Mouse (Mus musculus) heart, embryonic 16.5 days (tissue): ENCODE data around the gene Atf6b. TPM values are rescaled to one million over a fixed set of nuclear protein-coding genes. Genes with fewer than 3 reads are reported as not detected.

Experiments
- ATAC-seq: fragments of 200-750 bp; cut with Nextera tagmentation; replicated peaks from 2 replicates; pipeline ENCODE4 v1.8.0; 2017; ENCODE audit warnings: moderate number of reproducible peaks; ENCODE audit not compliant: insufficient read depth, low FRiP score; ENCODE audit errors: extremely low read depth
- H3K27ac ChIP-seq: fragments of 300-500 bp; sonication (generic); 2 replicates; pipeline ENCODE4 v1.5.1; 2014; ENCODE audit warnings: mild to moderate bottlenecking, low read length, control low read depth, moderate library complexity
- H3K27me3 ChIP-seq: fragments of 300-500 bp; sonication (generic); 2 replicates; pipeline ENCODE4 v1.6.1; 2014; ENCODE audit warnings: low read length, mixed read lengths; ENCODE audit not compliant: control insufficient read depth, insufficient read depth
- H3K36me3 ChIP-seq: fragments of 300-500 bp; sonication (generic); 2 replicates; pipeline ENCODE4 v1.6.1; 2014; ENCODE audit not compliant: control insufficient read depth, insufficient read depth
- H3K4me1 ChIP-seq: fragments of 300-500 bp; sonication (generic); 2 replicates; pipeline ENCODE4 v1.6.1; 2014; ENCODE audit warnings: low read length, mixed read lengths; ENCODE audit not compliant: control insufficient read depth, insufficient read depth
- H3K4me2 ChIP-seq: fragments of 300-500 bp; sonication (generic); 2 replicates; pipeline ENCODE4 v1.6.1; 2014; ENCODE audit warnings: low read depth, mild to moderate bottlenecking, control low read depth, low read length
- H3K4me3 ChIP-seq: fragments of 300-500 bp; sonication (generic); 2 replicates; pipeline ENCODE4 v1.5.1; 2014; ENCODE audit warnings: mild to moderate bottlenecking, control low read depth, low read length
- H3K9ac ChIP-seq: fragments of 300-500 bp; sonication (generic); 2 replicates; pipeline ENCODE4 v1.6.1; 2014; ENCODE audit warnings: low read length, control low read depth
- H3K9me3 ChIP-seq: fragments of 300-500 bp; sonication (generic); replicated peaks from 2 replicates; pipeline ENCODE4 v1.6.1; 2016; ENCODE audit warnings: low read length; ENCODE audit not compliant: control insufficient read depth
- WGBS: fragments of 180-500 bp; shearing (Covaris S2); extraction: QIAGEN DNeasy Blood & Tissue Kit; methylation state at CpG from one replicate; pipeline ENCODE4 v1.1.7; 2014; 5-methylcytosine and 5-hydroxymethylcytosine counted together
- polyA plus RNA-seq: library from polyadenylated mRNA; unstranded; fragments of >200 nt; fragmentation: Nextera tagmentation; extraction: Ambion mirVana; gene quantifications from 2 replicates; pipeline ENCODE4 v1.2.1, GENCODE M21; 2015

Atf6b gene
- polyA plus RNA-seq, 1 experiment from 2014 or later, result 45.7 TPM

DNA sequence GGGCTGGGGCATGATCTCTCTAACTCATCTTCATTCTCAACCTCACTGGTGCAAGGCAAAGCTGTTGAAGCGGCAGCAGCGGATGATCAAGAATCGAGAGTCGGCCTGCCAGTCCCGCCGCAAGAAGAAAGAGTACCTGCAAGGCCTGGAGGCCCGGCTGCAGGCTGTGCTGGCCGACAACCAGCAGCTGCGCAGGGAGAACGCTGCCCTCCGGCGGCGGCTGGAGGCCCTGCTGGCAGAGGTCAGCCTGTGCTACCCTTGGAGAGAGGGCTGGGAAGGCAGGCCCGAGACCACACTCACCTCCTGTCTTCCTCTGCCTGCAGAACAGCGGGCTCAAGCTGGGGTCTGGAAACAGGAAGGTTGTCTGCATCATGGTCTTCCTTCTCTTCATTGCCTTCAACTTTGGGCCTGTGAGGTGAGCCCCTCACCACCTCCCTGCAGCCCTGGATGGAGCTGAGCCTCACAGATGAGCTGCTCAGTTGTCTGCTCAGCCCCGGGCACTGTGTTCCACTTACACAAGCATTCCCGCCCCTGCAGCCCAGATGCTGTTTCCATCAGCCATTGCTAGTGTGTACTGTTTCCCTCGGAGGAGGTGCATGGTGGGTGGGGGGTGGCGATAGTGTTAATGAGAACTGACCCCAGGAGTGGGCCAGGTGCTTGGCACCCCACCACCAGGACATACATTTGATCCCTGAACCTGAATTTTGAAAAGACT is 4.7 kb downstream of the Atf6b start:
- no peak for ATAC-seq
- no peak overlapping the region for H3K9ac ChIP-seq
- peaks cover 15% of the 10 kb centered on the region for H3K36me3 ChIP-seq
- H3K4me1 ChIP-seq, result peaks cover 20% of the 10 kb centered on the region
- no peak overlapping the region for H3K27ac ChIP-seq
- H3K4me3 ChIP-seq, result no peak overlapping the region
- H3K27me3 ChIP-seq, result no peaks in the 10 kb centered on the region
- no peaks in the 10 kb centered on the region for H3K9me3 ChIP-seq
- WGBS, result 50% methylated on average over 19 of the region's 19 CpGs
- H3K4me2 ChIP-seq, result no peak overlapping the region

- no peak for ATAC-seq
- 91% methylated on average over 10 of the region's 10 CpGs for WGBS
- H3K4me3 ChIP-seq, result no peak overlapping the region
- no peak overlapping the region for H3K4me2 ChIP-seq
- H3K9me3 ChIP-seq, result no peaks in the 10 kb centered on the region
- H3K36me3 ChIP-seq, result peaks cover 15% of the 10 kb centered on the region
- H3K27me3 ChIP-seq, result no peaks in the 10 kb centered on the region
- H3K4me1 ChIP-seq, result peaks cover 20% of the 10 kb centered on the region
- H3K27ac ChIP-seq, result no peak overlapping the region
- H3K9ac ChIP-seq, result no peak overlapping the region
Observed at GRCm38 (mm10) chr17:34652546-34652945, 5.6 kb downstream of the Atf6b start.

GRCm38 (mm10) chr17:34652985-34653384 is 6.0 kb downstream of the Atf6b start:
- Histone ChIP-seq H3K27ac (no peak overlapping the region), H3K27me3 (no peaks in the 10 kb centered on the region), H3K4me1 (peaks cover 15% of the 10 kb centered on the region), H3K9ac (no peak overlapping the region), H3K4me2 (no peak overlapping the region), H3K36me3 (peaks cover 15% of the 10 kb centered on the region), H3K9me3 (no peaks in the 10 kb centered on the region), H3K4me3 (no peak overlapping the region)
- WGBS, result 91% methylated on average over 8 of the region's 8 CpGs
- no peak for ATAC-seq

- no peak for ATAC-seq
- H3K36me3 ChIP-seq, result peaks cover 15% of the 10 kb centered on the region
- 65% methylated on average over 9 of the region's 9 CpGs for WGBS
Observed at GRCm38 (mm10) chr17:34653746-34654285, 6.9 kb downstream of the Atf6b start.

DNA sequence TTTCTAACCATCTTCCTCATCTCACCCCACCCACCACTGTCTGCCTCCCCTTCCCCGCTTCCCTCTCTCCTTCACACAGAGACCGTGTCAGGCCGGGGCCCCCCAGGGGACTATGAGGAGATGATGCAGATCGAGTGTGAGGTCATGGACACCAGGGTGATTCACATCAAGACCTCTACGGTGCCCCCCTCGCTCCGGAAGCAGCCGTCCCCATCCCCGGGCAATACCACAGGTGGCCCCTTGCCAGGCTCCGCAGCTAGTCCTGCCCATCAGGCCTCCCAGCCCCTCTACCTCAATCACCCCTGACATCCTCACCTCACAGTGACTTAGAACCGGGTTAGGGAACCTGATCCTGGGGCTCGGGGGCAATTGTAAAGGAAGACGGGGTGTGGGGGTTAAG is 7.4 kb downstream of the Atf6b start:
- H3K4me2 ChIP-seq, result no peak overlapping the region
- no peak overlapping the region for H3K27ac ChIP-seq
- no peaks in the 10 kb centered on the region for H3K9me3 ChIP-seq
- no peak overlapping the region for H3K4me3 ChIP-seq
- H3K9ac ChIP-seq, result no peak overlapping the region
- peaks cover 14% of the 10 kb centered on the region for H3K4me1 ChIP-seq
- peaks cover 15% of the 10 kb centered on the region for H3K36me3 ChIP-seq
- no peak for ATAC-seq
- WGBS, result 87% methylated on average over 13 of the region's 13 CpGs
- H3K27me3 ChIP-seq, result no peaks in the 10 kb centered on the region

More at GRCm38 (mm10) chr17:34653746-34654285, 6.9 kb downstream of the Atf6b start:
- Histone ChIP-seq H3K9me3 (no peaks in the 10 kb centered on the region), H3K4me3 (no peak overlapping the region), H3K9ac (no peak overlapping the region), H3K4me2 (no peak overlapping the region), H3K4me1 (peaks cover 14% of the 10 kb centered on the region), H3K27me3 (no peaks in the 10 kb centered on the region), H3K27ac (no peak overlapping the region)

DNA sequence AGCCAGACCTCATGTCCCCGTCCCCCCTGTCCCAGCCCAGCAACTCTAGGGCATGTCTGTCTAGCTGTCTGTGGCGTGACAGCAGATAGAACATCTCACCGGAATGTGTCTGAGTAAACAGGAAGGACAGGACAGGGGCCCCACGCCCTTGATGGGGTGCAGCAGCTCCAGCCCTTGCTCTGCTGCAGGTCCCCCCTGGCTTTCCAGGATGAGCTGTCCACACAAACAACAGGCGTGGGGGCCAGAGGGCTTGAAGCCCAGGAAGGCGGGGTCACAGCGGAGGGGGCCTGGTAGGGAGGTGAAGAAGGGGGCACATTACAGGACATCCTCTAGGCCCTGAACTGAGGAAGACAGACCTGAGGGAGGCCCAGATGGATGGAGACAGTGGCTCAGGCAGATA is 8.2 kb downstream of the Atf6b start:
- Histone ChIP-seq H3K4me2 (no peak overlapping the region), H3K27me3 (0 out of 2 replicates have a peak, but pooled peaks cover 3% of the 10 kb centered on the region), H3K4me3 (no peak overlapping the region), H3K9ac (no peak overlapping the region), H3K27ac (peak overlapping the region; percentile 41), H3K9me3 (no peaks in the 10 kb centered on the region), H3K4me1 (peaks cover 18% of the 10 kb centered on the region), H3K36me3 (peaks cover 15% of the 10 kb centered on the region)
- 50% methylated on average over 7 of the region's 7 CpGs for WGBS
- ATAC-seq, result no peak; the same call in 1 of the 2 replicates

GRCm38 (mm10) chr17:34655581-34655991 is 8.6 kb downstream of the Atf6b start:
- 24% methylated on average over 4 of the region's 4 CpGs for WGBS
- Histone ChIP-seq H3K4me1 (peaks cover 18% of the 10 kb centered on the region), H3K4me2 (no peak overlapping the region), H3K4me3 (no peak overlapping the region), H3K27ac (peak overlapping the region; percentile 69), H3K9me3 (no peaks in the 10 kb centered on the region), H3K9ac (no peak overlapping the region), H3K27me3 (0 out of 2 replicates have a peak, but pooled peaks cover 3% of the 10 kb centered on the region), H3K36me3 (peaks cover 15% of the 10 kb centered on the region)
- ATAC-seq, result peak; percentile 87

- no peak overlapping the region for H3K9ac ChIP-seq
- no peak overlapping the region for H3K4me3 ChIP-seq
- peaks cover 22% of the 10 kb centered on the region for H3K4me1 ChIP-seq
- H3K27me3 ChIP-seq, result 0 out of 2 replicates have a peak, but pooled peaks cover 3% of the 10 kb centered on the region
- 55% methylated on average over 8 of the region's 8 CpGs for WGBS
- peaks cover 13% of the 10 kb centered on the region for H3K36me3 ChIP-seq
- no peak overlapping the region for H3K4me2 ChIP-seq
- no peak for ATAC-seq
- no peaks in the 10 kb centered on the region for H3K9me3 ChIP-seq
- H3K27ac ChIP-seq, result no peak overlapping the region
Observed at GRCm38 (mm10) chr17:34656666-34657065, 9.7 kb downstream of the Atf6b start.

GRCm38 (mm10) chr17:34657271-34657670 is 10.3 kb downstream of the Atf6b start:
- no peak overlapping the region for H3K9ac ChIP-seq
- 17% methylated on average over 2 of the region's 2 CpGs for WGBS
- no peak overlapping the region for H3K27ac ChIP-seq
- no peaks in the 10 kb centered on the region for H3K9me3 ChIP-seq
- H3K4me1 ChIP-seq, result peaks cover 22% of the 10 kb centered on the region
- H3K4me3 ChIP-seq, result no peak overlapping the region
- peaks cover 7% of the 10 kb centered on the region; the same call in 1 of the 2 replicates for H3K36me3 ChIP-seq
- no peak for ATAC-seq
- H3K27me3 ChIP-seq, result 0 out of 2 replicates have a peak, but pooled peaks cover 3% of the 10 kb centered on the region
- no peak overlapping the region for H3K4me2 ChIP-seq
